Mouse (Mus musculus) midbrain, embryonic 13.5 days (tissue): ENCODE results near the gene Slc25a30. TPM values are rescaled to one million over a fixed set of nuclear protein-coding genes. Genes with fewer than 3 reads are reported as not detected.
"Not testable (repeated sequence)": the region's sequence is repeated elsewhere in the genome, so short reads cannot be mapped to it uniquely, and the experiment has no call there.

Source experiments
- ATAC-seq: fragments of 200-750 bp; cut with Nextera tagmentation; 2 replicates; pipeline ENCODE4 v1.8.0; 2017; ENCODE audit warnings: mild to moderate bottlenecking, moderate TSS enrichment, moderate library complexity
- H3K27ac ChIP-seq: fragments of 300-500 bp; sonication (generic); 2 replicates; pipeline ENCODE4 v1.5.1; 2015; ENCODE audit warnings: inconsistent platforms, mild to moderate bottlenecking, moderate library complexity
- H3K27me3 ChIP-seq: fragments of 300-500 bp; sonication (generic); 2 replicates; pipeline ENCODE4 v1.6.1; 2015; ENCODE audit warnings: mild to moderate bottlenecking, inconsistent platforms
- H3K36me3 ChIP-seq: fragments of 300-500 bp; sonication (generic); 2 replicates; pipeline ENCODE4 v1.6.1; 2015; ENCODE audit warnings: mild to moderate bottlenecking, inconsistent platforms
- H3K4me1 ChIP-seq: fragments of 300-500 bp; sonication (generic); replicated peaks from 2 replicates; pipeline ENCODE4 v1.6.1; 2015; ENCODE audit warnings: inconsistent platforms
- H3K4me2 ChIP-seq: fragments of 300-500 bp; sonication (generic); replicated peaks from 2 replicates; pipeline ENCODE4 v1.6.1; 2015; ENCODE audit warnings: moderate library complexity, mild to moderate bottlenecking, inconsistent platforms
- H3K4me3 ChIP-seq: fragments of 300-500 bp; sonication (generic); replicated peaks from 2 replicates; pipeline ENCODE4 v1.5.1; 2015; ENCODE audit warnings: mild to moderate bottlenecking, inconsistent platforms
- H3K9ac ChIP-seq: fragments of 300-500 bp; sonication (generic); replicated peaks from 2 replicates; pipeline ENCODE4 v1.6.1; 2015; ENCODE audit warnings: mild to moderate bottlenecking, inconsistent platforms
- H3K9me3 ChIP-seq: fragments of 300-500 bp; sonication (generic); 2 replicates; pipeline ENCODE4 v1.6.1; 2016; ENCODE audit warnings: mild to moderate bottlenecking, inconsistent platforms
- WGBS: fragments of 180-500 bp; shearing (Covaris S2); methylation state at CpG from one replicate; pipeline ENCODE4 v1.1.7; 2015; 5-methylcytosine and 5-hydroxymethylcytosine counted together
- polyA plus RNA-seq: library from polyadenylated mRNA; unstranded; fragments of >200 nt; fragmentation: Nextera tagmentation; extraction: Ambion mirVana; gene quantifications from 2 replicates; pipeline ENCODE4 v1.2.1, GENCODE M21; 2015

The Slc25a30 gene
- polyA plus RNA-seq, 1 experiment from 2014 or later, result 9.4 TPM

DNA sequence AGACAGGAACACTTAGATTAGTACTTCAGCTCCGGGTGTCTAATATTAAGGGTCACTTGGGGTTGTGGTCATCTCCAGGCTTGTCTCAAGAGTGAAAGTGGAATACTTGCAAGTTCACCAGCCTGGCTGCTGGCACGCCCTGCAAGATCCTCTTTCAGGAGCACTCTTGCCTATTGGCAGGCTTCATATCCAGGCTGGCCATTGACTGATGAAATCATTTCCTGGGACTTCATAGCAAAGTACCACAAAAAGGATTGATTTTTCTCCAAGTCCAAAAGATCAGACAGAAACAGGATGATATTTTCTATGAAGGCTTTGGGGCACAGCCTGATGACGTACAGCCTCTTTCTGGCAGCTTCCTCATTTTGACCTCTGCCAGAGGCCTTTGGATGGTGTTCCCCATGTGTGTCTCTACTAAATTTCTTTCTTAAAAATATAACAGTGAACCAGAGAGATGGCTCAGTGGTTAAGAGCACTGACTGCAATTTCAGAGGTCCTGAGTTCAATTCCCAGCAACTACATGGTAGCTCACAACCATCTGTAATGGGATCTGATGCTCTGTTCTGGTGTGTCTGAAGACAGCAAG lies 3.7 kb upstream of the Slc25a30 start:
- peaks cover 10% of the 10 kb centered on the region; the same call in 1 of the 2 replicates for H3K4me1 ChIP-seq
- no peaks in the 10 kb centered on the region for H3K36me3 ChIP-seq
- peaks cover 16% of the 10 kb centered on the region for H3K27me3 ChIP-seq
- H3K4me2 ChIP-seq, result no peak overlapping the region
- H3K9ac ChIP-seq, result no peak overlapping the region
- ATAC-seq, result no peak
- 91% methylated on average over 3 of the region's 3 CpGs for WGBS
- H3K27ac ChIP-seq, result no peak overlapping the region
- no peaks in the 10 kb centered on the region for H3K9me3 ChIP-seq
- no peak overlapping the region for H3K4me3 ChIP-seq

DNA sequence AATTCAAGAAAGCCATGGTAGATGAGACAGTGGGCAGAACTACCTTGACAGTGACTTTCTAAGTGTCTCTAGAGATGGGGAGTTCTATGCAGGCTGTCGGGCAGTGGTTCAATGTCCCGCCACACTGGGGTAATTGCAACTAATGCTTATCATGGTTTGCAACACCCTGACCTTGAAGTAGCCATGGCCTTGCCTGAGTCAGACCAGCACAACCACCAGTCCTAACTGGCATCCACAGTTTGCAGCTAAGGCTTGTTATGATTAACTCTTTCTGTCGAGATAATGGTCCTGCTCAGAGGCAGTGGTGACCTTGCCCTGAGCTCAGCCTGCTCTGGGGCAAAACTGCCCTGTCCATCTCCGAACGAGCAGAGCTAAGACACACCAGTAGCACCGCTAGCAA lies 2.5 kb upstream of the Slc25a30 start:
- Histone ChIP-seq H3K4me2 (no peak overlapping the region), H3K4me3 (no peak overlapping the region), H3K36me3 (no peaks in the 10 kb centered on the region), H3K27ac (no peak overlapping the region), H3K9me3 (no peaks in the 10 kb centered on the region), H3K9ac (no peak overlapping the region), H3K27me3 (peaks cover 16% of the 10 kb centered on the region), H3K4me1 (peaks cover 11% of the 10 kb centered on the region; the same call in 1 of the 2 replicates)
- WGBS, result 86% methylated on average over 6 of the region's 6 CpGs
- no peak for ATAC-seq

DNA sequence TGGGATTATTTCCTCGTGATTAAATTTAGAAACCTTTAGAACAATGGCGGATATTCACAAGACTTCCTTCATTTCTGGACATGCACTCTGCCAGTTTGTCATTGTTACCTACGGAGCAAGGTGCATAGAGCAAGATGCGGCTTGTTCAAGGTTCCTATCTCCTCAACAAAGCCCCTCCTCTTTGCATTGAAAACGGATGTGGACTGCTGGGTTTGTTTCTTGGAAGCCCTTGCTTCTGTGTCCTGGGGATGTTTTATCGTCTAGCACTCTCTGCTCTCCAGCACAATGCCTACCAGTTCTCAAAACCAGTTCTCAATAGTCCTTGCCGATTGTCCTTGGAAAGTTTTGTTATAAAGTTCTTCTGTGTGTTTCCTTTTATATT lies 948 bp upstream of the Slc25a30 start:
- WGBS, result 35% methylated on average over 7 of the region's 7 CpGs
- Histone ChIP-seq H3K27me3 (peaks cover 16% of the 10 kb centered on the region), H3K4me1 (peaks cover 11% of the 10 kb centered on the region; the same call in 1 of the 2 replicates), H3K36me3 (no peaks in the 10 kb centered on the region), H3K4me2 (peak overlapping the region; percentile 70), H3K9me3 (no peaks in the 10 kb centered on the region), H3K27ac (no peak overlapping the region), H3K9ac (no peak overlapping the region), H3K4me3 (no peak overlapping the region)
- no peak for ATAC-seq

DNA sequence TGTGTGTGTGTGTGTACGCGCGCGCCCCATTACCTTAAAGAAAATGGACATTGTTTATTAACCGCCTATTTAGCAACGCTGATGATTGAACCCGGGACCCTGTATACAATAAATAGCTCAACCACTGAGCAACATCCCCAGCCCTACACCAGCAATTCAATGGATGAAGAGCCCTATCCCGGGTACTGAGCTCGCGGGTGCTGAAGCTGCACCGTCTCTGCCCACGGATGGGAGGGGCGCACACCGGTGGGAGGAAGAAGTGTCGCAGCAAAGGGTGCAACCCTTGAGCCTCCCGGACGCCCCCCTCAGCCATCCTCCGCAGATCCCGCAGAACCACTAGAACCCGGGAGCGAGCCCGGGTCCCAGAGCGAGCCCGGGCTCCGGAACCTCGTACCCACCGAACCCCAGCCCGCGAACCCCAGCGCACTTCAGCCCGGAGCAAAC lies 391 bp downstream of the Slc25a30 start:
- Histone ChIP-seq H3K4me2 (peak overlapping the region; percentile 70), H3K27ac (peak overlapping the region; percentile 95), H3K4me1 (peaks cover 11% of the 10 kb centered on the region; the same call in 1 of the 2 replicates), H3K36me3 (no peaks in the 10 kb centered on the region), H3K9me3 (no peaks in the 10 kb centered on the region), H3K9ac (peak overlapping the region; percentile 86), H3K27me3 (peaks cover 16% of the 10 kb centered on the region), H3K4me3 (peak overlapping the region; percentile 75)
- ATAC-seq, result peak; percentile 89
- under 1% methylated on average over 28 of the region's 31 CpGs for WGBS

DNA sequence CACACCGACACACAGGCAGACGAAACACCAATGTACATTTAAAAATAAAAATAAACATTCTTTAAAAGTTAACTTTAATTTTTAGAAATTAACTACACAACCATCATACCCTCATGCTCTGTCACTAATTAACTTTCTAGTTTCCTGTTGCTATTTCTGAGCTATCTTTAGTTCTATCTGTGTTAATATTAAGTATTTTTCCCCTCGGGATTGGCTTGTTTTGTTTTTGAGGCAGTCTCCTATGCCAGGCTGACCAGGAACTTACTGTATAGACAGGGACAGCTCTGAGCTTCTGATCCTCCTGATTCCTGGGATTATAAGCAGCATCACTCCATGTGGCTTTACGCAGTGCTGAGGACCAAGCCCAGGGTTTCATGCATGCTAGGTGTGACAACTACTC lies 6.9 kb downstream of the Slc25a30 start:
- H3K4me2 ChIP-seq, result no peak overlapping the region
- 96% methylated on average over 4 of the region's 4 CpGs for WGBS
- no peak for ATAC-seq
- H3K4me1 ChIP-seq, result no peaks in the 10 kb centered on the region
- H3K27me3 ChIP-seq, result no peaks in the 10 kb centered on the region
- H3K27ac ChIP-seq, result no peak overlapping the region
- H3K4me3 ChIP-seq, result no peak overlapping the region
- no peak overlapping the region for H3K9ac ChIP-seq
- H3K36me3 ChIP-seq, result peaks cover 8% of the 10 kb centered on the region; the same call in 1 of the 2 replicates
- H3K9me3 ChIP-seq, result no peaks in the 10 kb centered on the region

DNA sequence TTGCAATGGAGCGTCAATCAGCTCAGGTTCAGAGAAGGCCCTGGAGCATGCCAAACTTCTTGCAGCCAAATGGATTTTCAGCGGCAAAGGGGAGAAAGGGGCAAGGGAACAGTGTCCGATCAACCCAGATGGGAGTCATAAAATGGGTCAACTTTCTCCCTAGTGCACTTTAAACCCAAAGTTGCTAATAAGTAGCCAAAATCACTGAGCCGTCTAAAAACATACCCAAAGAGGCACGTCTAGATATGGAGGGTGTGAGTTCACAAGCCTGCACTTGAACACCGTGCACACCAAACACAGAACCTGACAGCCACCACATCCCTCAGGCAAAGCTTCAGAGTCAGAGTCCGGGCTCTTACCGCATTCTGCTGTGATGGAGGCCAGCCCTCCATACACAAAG lies 10.2 kb downstream of the Slc25a30 start:
- no peak for ATAC-seq
- H3K9me3 ChIP-seq, result no peaks in the 10 kb centered on the region
- H3K36me3 ChIP-seq, result peaks cover 29% of the 10 kb centered on the region
- whole genome bisulfite sequencing, result 90% methylated on average over 8 of the region's 8 CpGs
- H3K27me3 ChIP-seq, result no peaks in the 10 kb centered on the region
- H3K4me1 ChIP-seq, result no peaks in the 10 kb centered on the region
- no peak overlapping the region for H3K4me3 ChIP-seq
- H3K27ac ChIP-seq, result no peak overlapping the region
- H3K9ac ChIP-seq, result no peak overlapping the region
- H3K4me2 ChIP-seq, result no peak overlapping the region

DNA sequence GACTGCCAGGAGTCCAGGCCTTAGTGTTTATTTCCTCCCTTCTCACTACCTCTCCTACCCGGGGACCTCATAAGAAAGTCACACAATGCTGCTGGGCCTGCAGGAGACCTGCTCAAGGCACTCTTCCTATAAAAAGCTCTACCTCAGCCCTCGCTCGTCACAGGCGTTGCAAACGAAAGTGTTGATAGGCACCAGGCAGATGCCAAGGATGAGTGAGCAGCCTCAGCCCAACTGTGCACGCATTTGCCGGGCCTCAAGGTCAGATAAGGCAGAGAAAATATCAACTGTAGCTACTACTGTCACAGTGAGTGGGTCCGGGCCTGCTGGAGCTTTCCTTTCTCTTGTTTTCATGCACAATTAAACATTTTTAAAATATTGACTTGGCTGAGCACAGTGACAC lies 13.4 kb downstream of the Slc25a30 start:
- 92% methylated on average over 8 of the region's 8 CpGs for WGBS
- Histone ChIP-seq H3K27me3 (no peaks in the 10 kb centered on the region), H3K9me3 (no peaks in the 10 kb centered on the region), H3K4me2 (no peak overlapping the region), H3K27ac (no peak overlapping the region), H3K36me3 (peaks cover 54% of the 10 kb centered on the region), H3K4me1 (no peaks in the 10 kb centered on the region), H3K9ac (no peak overlapping the region), H3K4me3 (no peak overlapping the region)
- ATAC-seq, result no peak

DNA sequence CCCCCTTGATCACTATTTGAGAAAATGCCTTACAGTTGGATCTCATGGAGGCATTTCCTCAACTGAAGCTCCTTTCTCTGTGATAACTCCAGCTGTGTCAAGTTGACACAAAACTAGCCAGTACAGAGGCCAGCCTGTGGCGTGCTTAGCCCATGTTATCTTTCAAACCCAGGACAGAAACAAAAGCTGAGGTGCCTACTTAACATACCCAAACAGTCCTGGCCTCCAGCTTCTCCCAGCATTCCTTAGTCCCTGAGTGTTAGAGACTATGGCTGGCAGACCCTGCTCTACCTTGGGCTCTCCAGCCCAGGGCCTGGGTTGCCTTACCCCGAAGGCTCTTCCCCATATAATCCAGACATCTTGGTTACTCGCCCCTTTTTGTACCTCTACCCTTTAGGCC lies 14.4 kb downstream of the Slc25a30 start:
- H3K4me1 ChIP-seq, H3K4me2 ChIP-seq, H3K27ac ChIP-seq, H3K9ac ChIP-seq, H3K4me3 ChIP-seq, H3K9me3 ChIP-seq, ATAC-seq, H3K27me3 ChIP-seq: not testable (repeated sequence)
- WGBS, result 86% methylated on average over 3 of the region's 3 CpGs
- H3K36me3 ChIP-seq, result peaks cover 54% of the 10 kb centered on the region

DNA sequence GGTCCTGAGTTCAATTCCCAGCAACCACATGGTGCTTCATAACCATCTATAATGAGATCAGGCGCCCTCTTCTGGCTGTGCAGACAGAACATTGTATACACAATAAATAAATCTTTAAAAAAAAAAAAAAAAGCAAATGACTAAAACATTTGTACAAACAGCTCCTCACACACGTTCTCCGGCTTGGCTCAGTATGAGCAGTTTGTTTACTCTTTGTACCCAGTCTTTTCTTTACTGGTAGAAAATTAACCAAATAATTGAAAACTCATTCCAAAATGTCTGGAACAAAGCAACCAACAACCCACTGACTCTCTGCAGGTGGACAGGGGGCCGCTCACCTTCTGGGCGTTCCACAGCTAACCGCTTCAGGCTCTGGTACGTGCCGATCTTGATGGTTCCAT lies 15.7 kb downstream of the Slc25a30 start:
- Histone ChIP-seq H3K36me3 (peaks cover 59% of the 10 kb centered on the region), H3K4me2 (no peak overlapping the region), H3K4me3 (no peak overlapping the region), H3K27me3 (no peaks in the 10 kb centered on the region), H3K27ac (no peak overlapping the region), H3K4me1 (peaks cover 3% of the 10 kb centered on the region; the same call in 1 of the 2 replicates), H3K9ac (no peak overlapping the region), H3K9me3 (no peaks in the 10 kb centered on the region)
- WGBS, result 93% methylated on average over 8 of the region's 8 CpGs
- no peak for ATAC-seq

DNA sequence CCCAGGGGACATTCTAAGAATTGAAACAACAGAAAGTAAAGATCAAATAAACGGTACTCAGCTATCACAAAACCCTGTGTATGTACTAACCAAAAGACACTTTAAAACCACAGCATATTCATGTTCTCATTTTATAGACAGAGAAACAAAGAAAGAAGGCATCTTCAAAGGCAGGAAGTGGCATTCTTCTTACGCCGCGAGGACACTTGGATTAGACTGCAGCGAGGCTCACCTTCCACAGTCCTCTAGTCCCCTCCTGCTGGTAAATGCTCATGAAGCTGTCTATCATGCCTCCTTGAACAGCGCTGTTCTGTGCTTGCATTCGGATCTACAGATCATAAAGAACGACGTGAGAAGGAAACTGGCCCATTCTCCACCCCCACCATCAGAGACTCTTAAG lies 17.5 kb downstream of the Slc25a30 start:
- H3K4me1 ChIP-seq, result peaks cover 3% of the 10 kb centered on the region; the same call in 1 of the 2 replicates
- H3K9me3 ChIP-seq, result no peaks in the 10 kb centered on the region
- no peak overlapping the region for H3K4me2 ChIP-seq
- H3K27me3 ChIP-seq, result no peaks in the 10 kb centered on the region
- ATAC-seq, result no peak
- 89% methylated on average over 9 of the region's 9 CpGs for WGBS
- no peak overlapping the region for H3K9ac ChIP-seq
- no peak overlapping the region for H3K4me3 ChIP-seq
- no peak overlapping the region for H3K27ac ChIP-seq
- H3K36me3 ChIP-seq, result peaks cover 64% of the 10 kb centered on the region

DNA sequence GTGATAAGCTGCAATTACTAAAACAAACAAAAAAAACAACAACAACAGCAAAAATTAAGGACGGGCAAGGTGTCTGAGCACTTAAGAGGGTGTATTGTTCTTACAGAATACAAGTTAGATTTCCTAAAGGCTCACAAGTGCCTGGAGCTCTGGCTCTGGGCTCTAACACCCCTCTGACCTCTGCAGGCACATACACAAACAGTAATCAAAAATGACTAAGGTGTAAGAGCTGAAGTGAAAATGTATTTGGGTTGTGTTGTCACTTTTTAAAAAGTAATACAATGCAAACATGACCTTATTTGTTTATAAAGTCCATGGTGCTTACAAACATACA lies 18.6 kb downstream of the Slc25a30 start:
- no peak overlapping the region for H3K9ac ChIP-seq
- peak; percentile 53 for ATAC-seq
- H3K9me3 ChIP-seq, result no peaks in the 10 kb centered on the region
- no peak overlapping the region for H3K4me2 ChIP-seq
- 6% methylated on average over 1 of the region's 1 CpGs for WGBS
- no peak overlapping the region for H3K4me3 ChIP-seq
- peaks cover 61% of the 10 kb centered on the region for H3K36me3 ChIP-seq
- peaks cover 3% of the 10 kb centered on the region; the same call in 1 of the 2 replicates for H3K4me1 ChIP-seq
- H3K27ac ChIP-seq, result no peak overlapping the region
- no peaks in the 10 kb centered on the region for H3K27me3 ChIP-seq

DNA sequence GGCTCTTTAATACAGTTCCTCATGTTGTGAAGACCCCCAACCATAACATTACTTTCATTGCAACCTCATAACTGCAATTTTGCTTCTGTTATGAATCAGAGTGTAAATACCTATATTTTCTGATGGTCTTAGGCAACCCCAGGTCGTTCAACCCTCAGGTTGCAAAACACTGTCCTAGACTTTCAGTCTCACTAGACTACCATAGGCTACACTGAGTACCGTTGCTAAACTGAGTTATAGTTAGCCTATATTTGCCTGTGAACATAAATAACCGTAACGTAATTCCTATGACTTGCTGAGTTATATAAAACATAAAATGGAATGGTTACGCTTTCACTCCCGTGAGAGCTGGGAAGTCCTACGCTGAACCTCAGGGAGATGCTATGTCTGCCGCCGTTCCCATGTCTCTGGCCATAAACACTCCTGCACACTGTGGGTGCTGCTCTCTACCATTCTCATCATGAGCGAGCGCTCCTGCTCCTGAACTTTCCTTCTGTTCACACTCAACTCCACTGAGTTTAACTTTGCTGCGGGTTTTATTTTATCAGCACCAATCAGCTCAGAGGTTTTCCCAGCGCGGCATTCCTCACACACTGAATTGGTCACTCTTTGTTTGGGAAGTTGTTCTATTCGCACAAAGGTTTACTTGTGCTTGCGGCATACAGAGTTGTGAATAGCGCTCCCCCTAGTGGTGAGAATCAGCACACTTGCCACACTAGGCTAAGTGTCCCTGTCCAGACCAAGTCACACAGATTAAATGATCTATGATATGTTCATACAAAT lies 19.2 kb downstream of the Slc25a30 start:
- Histone ChIP-seq H3K9me3 (no peaks in the 10 kb centered on the region), H3K36me3 (peaks cover 59% of the 10 kb centered on the region), H3K27me3 (no peaks in the 10 kb centered on the region), H3K4me3 (no peak overlapping the region), H3K27ac (peak overlapping the region; percentile 44; the same call in 1 of the 2 replicates), H3K9ac (no peak overlapping the region), H3K4me1 (peaks cover 3% of the 10 kb centered on the region; the same call in 1 of the 2 replicates), H3K4me2 (peak overlapping the region; percentile 29)
- ATAC-seq, result peak; percentile 93
- WGBS, result 55% methylated on average over 17 of the region's 17 CpGs
